In genomic region chr11:68905138-68905531, GRCm38 (mm10) we compare ENCODE assay signal across 21 mouse cellular contexts. TPM values are rescaled to one million over a fixed set of nuclear protein-coding genes. Genes with fewer than 3 reads are reported as not detected.
DNase-seq lines count a peak whose midpoint lies in the region; ATAC-seq lines count a peak whose summit lies in the region.
"Had no signal": no experiment of that assay in that cellular context is flagged by ENCODE, and none has a peak within 500 bp of the region (broad histone marks: within the 10 kb centered on the region; RNA-seq: fewer than 3 reads in every experiment).

No protein-coding gene starts in this region.

- H3K36me3 ChIP-seq in kidney, embryonic 15.5 days = peaks cover 52% of the 10 kb centered on the region
- H3K36me3 ChIP-seq in embryonic facial prominence, embryonic 15.5 days = peaks cover 37% of the 10 kb centered on the region

- H3K9me3 ChIP-seq in kidney, embryonic 15.5 days (replicated peaks) = no peaks in the 10 kb centered on the region
- H3K9me3 ChIP-seq in embryonic facial prominence, embryonic 15.5 days (replicated peaks) = no peaks in the 10 kb centered on the region
- H3K9me3 ChIP-seq: heart, embryonic 13.5 days had no signal

- 0 out of 2 replicates have a peak overlapping the region, but pooled peaks have one; percentile 6 for H3K27ac ChIP-seq in kidney, embryonic 15.5 days
- H3K27ac ChIP-seq in embryonic facial prominence, embryonic 15.5 days (replicated peaks) = peak overlapping the region; percentile 41; the same call in 1 of the 2 replicates
- H3K27ac ChIP-seq: hindbrain, postnatal 0 days; liver, embryonic 14.5 days had no signal

- no peak overlapping the region; the same call in 1 of the 2 replicates for H3K9ac ChIP-seq in kidney, embryonic 15.5 days
- no peak overlapping the region for H3K9ac ChIP-seq in embryonic facial prominence, embryonic 15.5 days
- H3K9ac ChIP-seq: heart, embryonic 13.5 days; liver, embryonic 14.5 days had no signal

- peaks cover 26% of the 10 kb centered on the region for H3K4me1 ChIP-seq in kidney, embryonic 15.5 days
- H3K4me1 ChIP-seq in embryonic facial prominence, embryonic 15.5 days = peaks cover 23% of the 10 kb centered on the region

- ATAC-seq in kidney, embryonic 15.5 days (replicated peaks; ENCODE audit: low FRiP score) = no peak
- no peak for ATAC-seq in embryonic facial prominence, embryonic 15.5 days (ENCODE audit: insufficient number of reproducible peaks, low FRiP score, low TSS enrichment, low read depth)
- ATAC-seq: midbrain, embryonic 16.5 days had no signal

- WGBS in kidney, embryonic 15.5 days = 92% methylated on average over 3 of the region's 3 CpGs
- 83% methylated on average over 3 of the region's 3 CpGs for WGBS in embryonic facial prominence, embryonic 15.5 days

- H3K4me3 ChIP-seq in kidney, embryonic 15.5 days (replicated peaks) = no peak overlapping the region
- no peak overlapping the region for H3K4me3 ChIP-seq in embryonic facial prominence, embryonic 15.5 days (replicated peaks)
- H3K4me3 ChIP-seq: heart, embryonic 13.5 days had no signal

- peak; percentile 16 for DNase-seq in cerebellum, adult 9-10 months
- DNase-seq in cerebellum, postnatal 36 days = no peak
- no peak for DNase-seq in kidney, postnatal 4 days
- DNase-seq in 416B (ENCODE audit: low read depth) = peak; percentile 7
- DNase-seq in adrenal gland, postnatal 25 days = no peak
- no peak for DNase-seq in lung, postnatal 10 days

- no peak overlapping the region for H3K4me2 ChIP-seq in kidney, embryonic 15.5 days
- H3K4me2 ChIP-seq in embryonic facial prominence, embryonic 15.5 days (replicated peaks) = no peak overlapping the region
- H3K4me2 ChIP-seq: heart, embryonic 13.5 days had no signal

- H3K27me3 ChIP-seq in kidney, embryonic 15.5 days = no peaks in the 10 kb centered on the region
- 0 out of 2 replicates have a peak, but pooled peaks cover under 1% of the 10 kb centered on the region for H3K27me3 ChIP-seq in embryonic facial prominence, embryonic 15.5 days

RNA-seq across cellular contexts. Expression of gene Rpl26, which starts 3.8 kb away (rescaled TPM):
- polyA plus RNA-seq in kidney, embryonic 15.5 days (2015; fragmentation: Nextera tagmentation; extraction: Ambion mirVana) = 1,042 and 1,119 TPM in 2 replicates
- polyA plus RNA-seq in embryonic facial prominence, embryonic 15.5 days (2015; fragmentation: Nextera tagmentation; extraction: Ambion mirVana) = 985 and 994 TPM in 2 replicates
- 1,094 and 1,140 TPM in 2 replicates for total RNA-seq in adrenal gland, postnatal 25 days (2021)

RNA-seq across cellular contexts. Expression of gene Rnf222, which starts 16.8 kb away (rescaled TPM):
- polyA plus RNA-seq in kidney, embryonic 15.5 days (2015; fragmentation: Nextera tagmentation; extraction: Ambion mirVana) = 0.18 and 0.27 TPM in 2 replicates
- 3.4 and 3.5 TPM in 2 replicates for polyA plus RNA-seq in embryonic facial prominence, embryonic 15.5 days (2015; fragmentation: Nextera tagmentation; extraction: Ambion mirVana)
- 0.15 TPM in 1 of 2 replicates, not detected in the other for total RNA-seq in adrenal gland, postnatal 25 days (2021)
- total RNA-seq: gastrocnemius, adult 18-20 months; granulocyte monocyte progenitor cell, adult 5-6 weeks; layer of hippocampus, postnatal 10 days; megakaryocyte progenitor cell, adult 5-6 weeks had no signal
- polyA plus RNA-seq: forebrain, embryonic 11.5 days; hindbrain, postnatal 0 days; limb, embryonic 11.5 days; midbrain, embryonic 16.5 days had no signal

RNA-seq across cellular contexts. Expression of gene Odf4, which starts 21.7 kb away (rescaled TPM):
- not detected in 2 replicates for polyA plus RNA-seq in kidney, embryonic 15.5 days (2015; fragmentation: Nextera tagmentation; extraction: Ambion mirVana)
- not detected in 2 replicates for polyA plus RNA-seq in embryonic facial prominence, embryonic 15.5 days (2015; fragmentation: Nextera tagmentation; extraction: Ambion mirVana)
- total RNA-seq in adrenal gland, postnatal 25 days (2021) = 0.70 TPM in 1 of 2 replicates, not detected in the other
- total RNA-seq: adrenal gland, adult 2 months; gastrocnemius, adult 18-20 months; granulocyte monocyte progenitor cell, adult 5-6 weeks; heart, postnatal 25 days; megakaryocyte progenitor cell, adult 5-6 weeks had no signal
- polyA plus RNA-seq: adrenal gland, adult 2 months; forebrain, embryonic 11.5 days; heart, embryonic 13.5 days; limb, embryonic 11.5 days; liver, embryonic 14.5 days; lung, embryonic 16.5 days had no signal

RNA-seq across cellular contexts. Expression of gene Ndel1, which starts 33.5 kb away (rescaled TPM):
- 87.3 and 87.5 TPM in 2 replicates for polyA plus RNA-seq in kidney, embryonic 15.5 days (2015; fragmentation: Nextera tagmentation; extraction: Ambion mirVana)
- 110 and 117 TPM in 2 replicates for polyA plus RNA-seq in embryonic facial prominence, embryonic 15.5 days (2015; fragmentation: Nextera tagmentation; extraction: Ambion mirVana)
- total RNA-seq in adrenal gland, postnatal 25 days (2021) = 54.4 and 70.0 TPM in 2 replicates

RNA-seq across cellular contexts. Expression of gene Arhgef15, which starts 52.1 kb away (rescaled TPM):
- polyA plus RNA-seq in kidney, embryonic 15.5 days (2015; fragmentation: Nextera tagmentation; extraction: Ambion mirVana) = 15.8 and 19.6 TPM in 2 replicates
- 8.0 and 9.7 TPM in 2 replicates for polyA plus RNA-seq in embryonic facial prominence, embryonic 15.5 days (2015; fragmentation: Nextera tagmentation; extraction: Ambion mirVana)
- 18.7 and 23.4 TPM in 2 replicates for total RNA-seq in adrenal gland, postnatal 25 days (2021)

Comparison
In these comparisons a context has a peak if more than half of its experiments do, and no peak if none do; other contexts are left out.
1. DNase-seq: peak in cerebellum, adult 9-10 months (single experiment) and 416B (single experiment); none in cerebellum, postnatal 36 days (0 of 2), kidney, postnatal 4 days (0 of 2), adrenal gland, postnatal 25 days (single experiment) and lung, postnatal 10 days (single experiment).